Mouse (Mus musculus): Measurements from ENCODE around the gene Rpl12.
A peak's percentile ranks its signal among the peaks of the same experiment; 100 is the strongest.

The Rpl12 gene

DNA sequence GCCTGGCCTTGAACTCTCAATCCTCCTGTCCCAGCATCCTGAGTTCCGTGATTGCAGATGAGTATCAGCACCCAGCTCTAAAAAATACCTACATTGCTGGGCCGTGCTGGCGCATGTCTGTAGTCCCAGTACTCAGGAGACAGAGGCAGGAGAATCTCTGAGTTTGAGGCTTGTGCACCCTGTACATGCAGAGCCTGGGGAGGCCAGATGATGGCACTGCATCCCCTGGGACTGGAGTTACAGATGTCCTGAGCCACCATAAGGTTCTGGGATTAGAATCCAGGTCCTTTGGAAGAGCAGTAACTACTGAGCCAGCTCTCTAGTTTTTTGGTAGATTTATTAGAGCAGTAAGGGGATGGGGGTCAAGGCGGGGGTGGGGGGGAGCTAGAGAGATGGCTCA is 20.9 kb upstream of the Rpl12 start:
- DNase-seq (ENCODE audit: low spot score), result no peak

DNA sequence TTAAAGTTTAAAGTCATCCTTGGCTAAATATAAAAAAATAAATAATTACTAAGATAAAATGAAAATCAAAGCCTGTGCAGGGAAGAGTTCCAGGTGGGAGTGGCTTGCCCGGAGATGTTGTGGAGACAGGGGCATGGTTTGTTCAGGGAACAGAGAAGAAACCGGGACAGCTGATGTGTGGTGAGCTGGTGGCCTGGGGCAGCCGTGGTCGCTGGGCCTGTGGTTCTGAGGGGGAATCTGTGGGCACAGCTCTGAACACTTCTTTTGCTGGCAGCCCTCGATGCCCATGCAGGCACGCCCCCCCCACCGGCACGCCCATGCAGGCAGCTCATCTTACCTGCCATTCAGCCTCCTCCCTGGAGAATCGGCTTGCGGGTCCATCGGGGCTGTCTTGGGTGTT is 13.9 kb upstream of the Rpl12 start:
- DNase-seq (ENCODE audit: low spot score), result no peak

- DNase-seq (ENCODE audit: low spot score), result no peak
These were observed 6.8 kb upstream of the Rpl12 start for GRCm38 (mm10) chr2:32954581-32954980.

DNA sequence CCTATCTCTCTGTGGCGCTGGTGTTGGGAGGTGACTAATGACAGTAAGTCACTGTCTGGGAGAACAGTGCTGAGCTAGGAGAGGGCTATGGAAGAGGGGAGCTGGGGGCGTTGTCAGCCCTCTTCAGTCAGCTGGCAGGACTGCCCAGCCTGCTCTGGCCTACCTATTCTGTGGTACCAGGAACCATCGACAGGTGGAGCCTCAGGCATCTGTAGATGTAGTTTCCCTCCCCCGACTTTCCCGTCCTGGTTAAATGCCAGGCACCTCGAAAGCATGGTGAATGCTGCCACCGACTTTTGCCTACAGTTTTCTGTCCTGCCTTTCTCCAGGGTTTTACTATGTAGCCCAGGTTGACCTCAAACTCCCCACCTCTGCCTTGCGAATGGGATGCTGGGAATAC is 4.0 kb upstream of the Rpl12 start:
- DNase-seq (ENCODE audit: low spot score), result no peak

- no peak for DNase-seq (ENCODE audit: low spot score)
These were observed 1.1 kb upstream of the Rpl12 start for GRCm38 (mm10) chr2:32960273-32960672.

GRCm38 (mm10) chr2:32962062-32962874 is 909 bp downstream of the Rpl12 start:
- DNase-seq (ENCODE audit: low spot score), result no peak

DNA sequence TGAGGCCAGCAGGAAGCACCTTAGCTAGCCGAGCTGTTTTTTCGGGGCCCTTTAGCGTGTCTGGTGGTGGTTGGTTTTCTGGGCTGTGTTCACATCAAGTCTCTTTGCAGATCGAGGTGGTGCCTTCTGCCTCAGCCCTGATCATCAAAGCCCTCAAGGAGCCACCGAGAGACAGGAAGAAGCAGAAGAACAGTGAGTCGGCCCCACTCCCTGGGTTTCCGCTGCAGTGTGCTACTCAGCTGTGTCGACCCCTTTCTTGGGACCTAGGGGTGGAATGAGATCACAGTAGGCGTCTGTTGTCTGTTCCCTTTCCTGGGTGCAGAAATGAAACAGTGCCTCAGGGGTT is 1.5 kb downstream of the Rpl12 start:
- DNase-seq (ENCODE audit: low spot score), result no peak

GRCm38 (mm10) chr2:32963544-32963943 is 2.2 kb downstream of the Rpl12 start:
- no peak for DNase-seq (ENCODE audit: low spot score)

DNA sequence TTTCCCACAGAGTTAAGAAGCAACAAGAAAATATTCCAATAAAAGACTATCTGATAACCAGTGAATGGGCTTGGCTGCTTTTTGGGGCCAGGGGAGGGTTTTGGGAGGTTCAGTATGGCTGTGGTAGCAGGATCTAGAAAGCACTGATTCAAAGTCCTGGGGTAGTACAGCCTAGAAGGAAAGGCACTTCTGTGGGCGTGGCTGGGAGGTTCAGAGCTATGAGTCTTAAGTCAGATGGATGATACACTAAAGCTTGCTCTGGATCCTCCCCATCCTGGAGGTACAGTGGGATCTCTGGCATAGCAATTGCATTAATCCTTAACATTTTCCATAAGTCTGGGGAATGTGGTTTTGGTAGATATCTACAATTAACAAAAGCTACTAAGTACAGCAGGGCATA is 2.6 kb downstream of the Rpl12 start:
- no peak for DNase-seq (ENCODE audit: low spot score)

GRCm38 (mm10) chr2:32964659-32965457 is 3.5 kb downstream of the Rpl12 start:
- DNase-seq (ENCODE audit: low spot score), result no peak

GRCm38 (mm10) chr2:32965511-32966183 is 4.3 kb downstream of the Rpl12 start:
- no peak for DNase-seq (ENCODE audit: low spot score)

DNA sequence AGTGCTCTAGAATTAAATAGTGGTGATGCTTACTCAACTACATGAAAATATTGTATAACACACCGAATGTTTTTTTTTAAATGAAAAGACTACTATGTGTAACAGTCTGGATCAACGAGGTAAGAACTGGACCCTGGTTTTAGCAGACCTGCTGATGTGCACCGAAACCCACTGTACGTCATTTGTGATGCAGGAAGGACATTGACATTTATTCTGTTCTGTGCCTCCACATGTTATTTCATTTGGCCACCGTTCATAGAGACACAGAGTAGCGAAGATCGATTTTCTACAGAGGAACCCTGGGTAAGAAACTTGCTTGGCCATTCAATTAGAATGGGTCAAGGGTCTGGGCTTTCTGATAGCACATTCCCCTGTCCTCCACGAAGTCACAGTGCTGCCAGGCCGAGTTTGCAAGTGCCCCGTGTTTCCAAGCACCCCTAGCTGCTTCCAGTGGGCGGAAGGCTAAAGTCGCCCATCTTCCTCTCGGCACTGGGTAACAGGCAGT is 4.9 kb downstream of the Rpl12 start:
- no peak for DNase-seq (ENCODE audit: low spot score)

DNA sequence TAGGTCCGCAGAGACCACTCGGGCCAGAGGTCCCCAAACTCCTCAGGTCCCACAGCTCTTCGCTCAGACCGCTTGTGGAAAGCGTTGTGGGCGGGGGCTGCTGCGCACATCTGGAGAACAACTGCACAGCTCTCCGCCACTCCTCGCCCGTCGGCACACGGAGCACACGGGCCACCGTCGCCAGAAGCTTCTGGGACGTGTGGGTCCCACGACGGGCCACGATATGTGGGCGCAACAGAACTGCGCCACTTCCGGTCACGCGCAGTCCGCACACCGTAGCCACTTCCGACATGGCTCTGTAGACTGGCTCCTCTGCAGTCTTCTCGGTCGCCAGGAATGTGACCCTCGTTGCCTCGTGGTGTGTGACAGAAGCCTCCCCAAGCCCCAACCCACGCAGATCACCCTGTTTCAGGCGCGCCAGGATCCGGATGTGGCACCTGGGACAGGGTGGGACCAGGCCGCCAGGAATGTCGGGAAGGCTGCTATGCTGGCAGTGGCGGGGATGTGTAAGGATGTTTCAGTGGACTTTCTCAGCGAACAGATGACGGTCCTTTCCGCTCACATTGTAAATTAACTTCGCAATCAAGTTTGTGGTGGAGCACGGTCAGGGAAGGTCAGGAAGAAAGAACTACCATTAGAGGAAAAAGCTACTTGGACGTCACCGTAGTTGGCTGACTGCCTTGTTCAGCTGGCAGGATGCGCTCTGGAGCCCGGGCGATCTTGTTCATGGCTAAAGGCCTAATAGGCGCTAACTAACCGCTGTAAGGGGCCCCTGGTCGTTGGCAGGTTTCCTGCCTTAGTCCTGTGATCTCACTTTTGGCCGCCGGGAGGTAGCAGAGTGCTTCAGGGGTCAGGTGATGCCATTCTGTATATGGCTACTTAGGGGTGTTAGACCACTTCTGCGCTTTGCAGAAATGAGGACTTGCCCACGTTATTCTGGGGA is 5.6 kb downstream of the Rpl12 start:
- DNase-seq (ENCODE audit: low spot score), result peak; percentile 85

DNA sequence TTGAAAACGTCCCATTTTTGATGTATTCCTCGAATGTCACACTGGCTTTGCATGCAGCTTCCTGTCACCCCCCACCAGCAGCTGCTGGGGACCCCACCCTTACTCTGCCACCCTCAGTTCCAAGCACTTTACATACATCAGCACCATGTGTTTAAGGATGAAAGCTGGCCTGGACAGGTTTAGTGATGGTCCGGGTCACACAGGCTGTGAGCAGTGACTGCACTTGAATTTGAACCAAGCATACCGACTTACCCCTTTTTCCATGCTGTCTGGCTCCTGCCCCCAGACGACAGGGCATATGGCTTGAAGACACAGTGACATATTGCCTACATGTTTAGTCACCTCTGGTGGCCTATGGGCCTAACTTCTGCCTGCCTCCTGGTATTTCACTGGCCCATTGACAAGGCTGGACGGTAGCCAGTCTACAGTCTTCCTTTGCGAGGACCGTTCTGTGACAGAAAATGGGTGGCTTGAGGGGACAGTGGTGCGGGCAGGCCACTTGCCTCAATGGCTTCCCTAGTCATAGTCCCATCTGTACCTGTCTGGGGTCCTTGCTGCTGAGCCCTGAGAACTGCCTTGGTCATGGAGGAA is 6.8 kb downstream of the Rpl12 start:
- DNase-seq (ENCODE audit: low spot score), result no peak

GRCm38 (mm10) chr2:32969326-32969725 is 8.0 kb downstream of the Rpl12 start:
- DNase-seq (ENCODE audit: low spot score), result no peak

DNA sequence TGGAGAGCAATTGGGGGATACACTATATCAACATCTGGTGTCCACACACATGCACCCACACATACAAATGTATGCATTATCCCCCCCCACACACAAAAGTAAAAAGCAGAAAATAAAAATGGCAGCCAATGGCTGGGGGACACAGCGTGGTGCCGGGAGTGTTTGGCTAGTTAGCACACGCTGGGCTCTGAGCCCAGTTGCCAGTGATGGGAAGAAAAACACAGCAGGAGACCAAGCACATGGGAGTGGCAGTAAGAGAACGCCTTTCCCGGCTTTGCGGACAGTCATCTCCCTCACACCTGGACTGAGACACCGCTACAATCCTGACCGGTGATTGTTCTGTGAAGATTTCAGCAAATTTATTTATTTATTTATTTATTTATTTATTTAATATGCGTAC is 9.9 kb downstream of the Rpl12 start:
- no peak for DNase-seq (ENCODE audit: low spot score)

DNA sequence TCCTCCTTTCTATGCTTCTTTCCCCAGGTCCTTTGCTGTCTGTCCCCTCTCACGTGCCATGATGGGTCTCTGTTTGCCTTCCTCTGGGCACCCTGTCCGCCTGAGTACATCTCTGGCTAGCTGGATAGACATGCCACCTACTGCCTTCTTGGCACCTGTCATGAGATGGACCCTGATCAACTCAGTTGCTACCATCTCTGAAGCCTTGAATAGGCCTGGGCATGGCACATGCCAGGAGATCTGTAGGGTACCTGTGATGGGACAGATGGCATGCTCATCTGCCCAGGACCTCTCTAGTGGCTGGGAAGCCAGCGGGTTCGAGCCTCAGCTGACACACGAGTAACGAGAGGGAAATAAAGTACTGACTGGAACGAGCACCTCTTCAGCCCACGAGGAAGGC is 12.9 kb downstream of the Rpl12 start:
- DNase-seq (ENCODE audit: low spot score), result no peak

DNA sequence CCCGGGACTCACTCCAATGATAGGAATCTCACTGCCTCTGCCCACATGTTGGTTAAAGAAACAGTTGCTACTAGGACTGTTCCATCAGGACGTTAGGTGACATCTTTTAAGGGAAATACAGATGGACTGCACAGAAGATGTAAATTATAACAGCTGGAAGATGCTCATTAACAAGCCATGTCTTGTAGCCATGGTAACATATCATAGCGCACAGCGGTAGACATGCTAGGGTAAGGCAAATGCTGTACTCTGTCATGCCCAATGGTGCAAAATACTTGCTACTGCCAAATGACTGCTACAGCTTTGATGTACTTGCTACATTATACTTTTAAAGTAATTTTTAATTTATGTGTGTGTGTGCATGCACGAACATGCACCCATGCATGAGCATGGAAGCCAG is 15.8 kb downstream of the Rpl12 start:
- no peak for DNase-seq (ENCODE audit: low spot score)

GRCm38 (mm10) chr2:32978675-32979074 is 17.3 kb downstream of the Rpl12 start:
- no peak for DNase-seq (ENCODE audit: low spot score)

DNA sequence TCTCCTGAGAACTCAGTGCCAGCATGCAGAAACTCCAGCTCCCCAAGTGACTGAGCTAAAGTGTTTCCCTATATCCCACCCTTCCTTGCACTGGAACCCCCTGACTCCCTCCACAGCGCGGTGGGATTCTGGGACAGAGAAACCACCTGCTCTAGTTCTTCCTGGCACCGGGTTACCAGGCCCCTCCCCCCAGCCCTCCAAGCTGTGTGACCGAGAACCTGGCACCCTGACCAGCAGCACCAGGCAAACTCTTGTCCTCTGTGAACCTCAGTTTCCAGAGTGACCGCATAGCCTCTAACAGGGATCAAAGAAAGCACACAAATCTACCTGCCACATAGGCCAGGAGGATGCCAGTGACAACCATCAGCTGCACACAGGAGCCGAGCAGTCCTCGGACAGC is 18.3 kb downstream of the Rpl12 start:
- no peak for DNase-seq (ENCODE audit: low spot score)

DNA sequence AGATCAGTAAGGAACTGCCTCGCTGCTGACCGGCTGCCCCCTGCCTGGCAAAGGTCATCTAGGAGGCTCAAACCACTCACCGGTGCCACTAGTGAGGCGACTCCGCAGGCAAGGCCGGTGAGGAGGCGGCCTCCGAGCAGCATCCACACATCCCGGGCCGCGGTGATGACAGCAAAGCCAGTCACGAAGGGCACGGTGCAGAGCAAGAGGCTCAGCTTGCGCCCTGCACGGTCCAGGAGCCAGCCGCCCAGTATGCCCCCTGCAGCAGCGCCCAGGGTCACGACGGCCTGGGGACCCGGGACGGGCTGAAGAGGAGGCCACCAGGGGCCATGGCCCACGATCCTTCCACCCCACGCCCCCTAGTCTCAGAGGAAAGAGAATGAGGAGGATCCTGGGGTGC is 19.9 kb downstream of the Rpl12 start:
- no peak for DNase-seq (ENCODE audit: low spot score)

Measured in left cerebral cortex, adult 11 months (tissue).